Mouse (Mus musculus): Measurements from ENCODE around the gene Tbx2.

The Tbx2 gene

DNA sequence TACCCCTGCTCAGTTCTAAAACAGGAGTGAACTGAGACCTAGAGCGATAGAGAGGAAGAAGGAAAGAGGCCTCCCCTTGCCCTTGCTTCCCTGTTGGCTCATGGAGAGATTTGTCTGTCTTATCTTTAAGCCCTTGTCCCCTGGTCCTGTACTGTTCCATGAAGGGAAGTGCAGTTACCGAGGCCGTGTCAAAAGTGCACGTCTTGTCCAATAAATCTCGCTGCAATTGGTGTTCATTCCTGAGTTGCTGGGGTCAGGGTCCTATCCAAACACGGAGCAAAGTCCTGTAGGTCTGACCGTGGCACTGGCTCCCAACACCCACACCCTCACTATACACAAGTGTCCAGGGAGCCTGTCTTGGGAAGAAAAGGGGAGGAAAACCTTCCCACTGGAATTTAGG, 6.5 kb upstream of the Tbx2 start:
- DNase-seq (ENCODE audit: low read depth) = no peak

DNA sequence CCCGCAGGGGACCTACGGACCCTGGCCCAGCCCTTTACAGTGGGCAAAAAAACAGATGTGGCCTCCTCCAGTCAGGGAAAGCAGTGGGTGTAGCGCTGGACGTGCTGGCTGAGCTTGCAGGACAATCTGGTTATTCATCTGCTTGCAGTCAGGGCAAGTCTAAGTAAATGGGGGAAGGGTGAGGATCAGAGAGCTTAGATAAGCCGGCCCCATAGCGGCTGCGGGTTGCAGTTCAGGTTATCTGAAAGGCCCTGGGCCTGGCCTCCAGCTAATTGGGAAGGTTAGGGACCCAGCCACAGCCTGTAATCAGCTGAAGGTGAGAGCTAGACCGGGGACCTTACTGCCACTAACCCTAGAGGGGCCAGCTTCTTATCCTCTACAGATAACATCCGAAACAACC, 5.0 kb upstream of the Tbx2 start:
- no peak for DNase-seq (ENCODE audit: low read depth)

GRCm38 (mm10) chr11:85828691-85829519, 3.4 kb upstream of the Tbx2 start:
- no peak for DNase-seq (ENCODE audit: low read depth)

DNA sequence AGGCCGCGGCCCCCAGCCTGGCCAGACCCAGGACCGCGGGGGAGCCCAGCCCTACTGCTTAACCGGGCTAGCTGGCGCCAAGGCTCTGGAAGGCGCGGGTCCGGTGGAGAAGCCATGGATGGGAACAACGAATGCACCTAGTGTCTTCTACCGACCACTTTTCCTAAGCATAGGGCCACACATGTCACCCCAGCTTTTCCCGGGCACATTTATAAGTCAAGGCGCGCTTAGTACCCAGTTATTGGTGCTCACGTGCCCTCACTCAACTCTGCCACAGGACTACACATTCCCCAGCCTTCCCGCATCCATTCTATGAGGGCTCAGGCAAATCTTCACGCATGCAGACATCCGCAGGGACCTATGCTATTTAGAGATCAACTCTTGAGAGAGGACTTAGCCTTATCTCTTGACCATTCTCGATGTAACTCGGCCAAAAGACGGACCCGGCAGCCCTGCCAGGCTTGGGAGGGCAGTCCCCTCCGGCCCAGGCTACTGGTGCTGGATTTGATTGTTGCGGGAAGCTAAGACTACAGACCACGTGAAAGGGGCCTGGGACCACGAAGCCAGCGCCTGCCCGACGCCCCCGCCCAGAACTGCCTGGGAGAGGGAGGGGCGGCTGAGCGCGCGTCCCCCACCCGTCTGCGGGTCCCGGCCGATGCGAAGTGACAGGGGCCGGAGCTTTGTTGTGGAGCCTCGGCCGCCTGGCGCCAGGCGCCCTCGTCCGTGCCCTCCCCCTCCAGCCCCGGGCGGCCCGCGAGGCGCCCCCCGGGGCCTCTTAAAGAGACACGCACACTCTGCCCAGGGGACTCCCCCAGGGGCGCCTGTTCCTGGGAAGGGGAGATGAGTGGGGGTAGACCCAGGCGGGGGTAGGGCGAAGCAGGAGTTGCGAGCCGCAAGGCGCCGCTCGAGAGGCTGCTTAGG, 2.6 kb upstream of the Tbx2 start:
- DNase-seq (ENCODE audit: low read depth) = no peak

DNA sequence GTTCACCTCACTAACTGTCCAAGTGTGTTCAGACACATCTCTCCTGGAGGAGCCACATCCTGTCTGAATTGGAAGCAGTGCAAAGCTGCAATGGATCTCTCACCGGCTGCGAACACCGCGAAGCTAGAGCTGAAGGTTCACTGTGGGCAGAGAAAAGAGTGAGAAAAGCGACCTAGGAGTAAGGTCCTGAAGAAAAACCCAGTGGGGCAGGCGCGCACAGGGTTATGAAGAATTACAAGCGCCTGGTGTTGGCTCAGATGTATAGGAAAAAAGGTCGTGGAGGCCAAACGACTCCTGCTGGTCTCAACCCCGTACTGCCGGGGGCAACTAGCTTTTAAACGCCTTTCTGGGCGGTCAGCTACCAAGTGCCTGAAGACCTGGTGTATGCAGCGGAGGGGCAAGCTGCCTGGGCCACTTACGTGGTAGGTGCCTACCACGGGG, 1.4 kb upstream of the Tbx2 start:
- DNase-seq (ENCODE audit: low read depth) = no peak

DNA sequence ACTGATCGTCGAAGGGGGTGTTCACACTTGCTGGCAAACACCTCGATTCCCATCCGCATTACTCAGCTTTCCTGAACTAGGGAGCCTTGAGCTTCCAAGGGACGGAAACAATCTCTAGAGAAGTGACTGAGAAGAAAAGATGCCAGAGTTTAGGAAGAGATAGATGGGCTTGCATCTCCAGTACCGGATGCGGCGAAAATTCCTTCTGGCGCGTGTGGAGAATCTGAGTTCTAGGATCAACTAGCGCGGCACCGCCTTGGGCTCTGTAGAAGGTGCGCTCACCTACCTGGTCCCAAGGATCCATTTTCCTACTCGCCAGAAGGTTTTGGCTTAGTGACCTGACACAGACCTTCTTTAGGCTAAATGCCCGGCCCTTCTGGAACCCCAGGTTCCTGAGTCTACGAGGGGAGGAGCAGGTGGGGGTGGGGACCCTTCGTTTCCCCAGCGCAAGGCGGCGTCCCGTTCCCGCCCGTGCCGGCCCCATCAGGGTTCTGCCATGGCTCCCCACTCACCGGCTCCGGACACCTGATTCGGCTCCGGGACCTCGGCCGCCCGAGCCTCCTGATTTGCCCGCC, 608 bp upstream of the Tbx2 start:
- no peak for DNase-seq (ENCODE audit: low read depth)

DNA sequence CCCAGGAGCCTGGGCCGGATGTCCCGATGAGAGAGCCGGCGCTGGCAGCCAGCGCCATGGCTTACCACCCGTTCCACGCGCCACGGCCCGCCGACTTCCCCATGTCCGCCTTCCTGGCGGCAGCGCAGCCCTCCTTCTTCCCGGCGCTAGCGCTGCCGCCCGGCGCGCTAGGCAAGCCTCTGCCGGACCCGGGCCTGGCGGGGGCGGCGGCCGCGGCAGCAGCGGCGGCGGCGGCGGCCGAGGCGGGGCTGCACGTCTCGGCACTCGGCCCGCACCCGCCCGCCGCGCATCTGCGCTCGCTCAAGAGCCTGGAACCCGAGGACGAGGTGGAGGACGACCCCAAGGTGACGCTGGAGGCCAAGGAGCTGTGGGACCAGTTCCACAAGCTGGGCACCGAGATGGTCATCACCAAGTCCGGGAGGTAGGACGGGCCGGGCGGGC, 750 bp downstream of the Tbx2 start:
- no peak for DNase-seq (ENCODE audit: low read depth)

DNA sequence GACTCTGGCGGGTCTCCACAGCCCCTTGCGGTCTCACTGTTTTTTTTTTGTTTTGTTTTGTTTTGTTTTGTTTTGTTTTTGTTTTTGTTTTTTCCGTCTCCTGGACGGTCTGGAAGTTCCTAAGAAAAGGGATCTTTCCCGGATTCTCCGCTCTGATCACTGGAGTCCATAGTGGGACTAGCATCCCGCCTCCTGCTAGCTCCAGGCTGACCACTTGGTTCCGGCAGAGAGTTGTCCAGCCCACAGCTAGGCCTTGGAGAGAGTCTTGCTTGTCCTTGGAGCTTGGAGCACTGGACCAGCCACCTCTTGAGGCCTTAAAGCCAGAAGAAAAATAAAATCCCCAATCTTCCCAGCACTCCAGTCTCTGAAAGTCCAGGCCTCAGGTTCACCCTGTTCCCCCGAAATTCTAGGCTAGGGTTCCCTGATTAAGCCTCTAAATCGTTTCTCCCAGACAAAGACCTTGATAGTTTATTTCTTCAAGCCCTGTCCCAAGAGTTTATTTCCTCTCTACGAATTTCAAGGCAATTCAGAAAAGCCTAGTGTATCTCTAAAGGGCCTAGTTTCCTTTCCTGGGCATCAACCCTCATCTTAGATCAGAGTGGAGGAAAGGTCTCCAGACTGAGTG, 1.5 kb downstream of the Tbx2 start:
- DNase-seq (ENCODE audit: low read depth) = no peak

DNA sequence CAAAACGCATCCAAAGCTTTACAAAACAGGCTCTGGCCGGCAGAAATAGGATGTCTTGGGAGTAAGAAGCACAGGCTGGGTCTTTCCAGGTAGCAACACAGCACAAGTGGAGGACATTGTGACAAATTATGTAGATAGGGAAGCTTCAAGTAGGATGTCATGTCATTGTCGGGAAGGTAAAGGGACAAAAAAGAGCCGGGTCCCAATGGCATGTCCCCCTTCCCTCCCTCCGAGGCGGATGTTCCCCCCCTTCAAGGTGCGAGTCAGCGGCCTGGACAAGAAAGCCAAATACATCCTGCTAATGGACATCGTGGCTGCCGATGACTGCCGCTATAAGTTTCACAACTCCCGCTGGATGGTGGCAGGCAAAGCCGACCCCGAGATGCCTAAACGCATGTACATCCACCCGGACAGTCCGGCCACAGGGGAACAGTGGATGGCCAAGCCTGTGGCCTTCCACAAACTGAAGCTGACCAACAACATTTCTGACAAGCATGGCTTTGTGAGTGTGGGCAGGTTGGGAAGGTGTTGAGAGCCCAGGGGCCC, 2.1 kb downstream of the Tbx2 start:
- DNase-seq (ENCODE audit: low read depth) = no peak

DNA sequence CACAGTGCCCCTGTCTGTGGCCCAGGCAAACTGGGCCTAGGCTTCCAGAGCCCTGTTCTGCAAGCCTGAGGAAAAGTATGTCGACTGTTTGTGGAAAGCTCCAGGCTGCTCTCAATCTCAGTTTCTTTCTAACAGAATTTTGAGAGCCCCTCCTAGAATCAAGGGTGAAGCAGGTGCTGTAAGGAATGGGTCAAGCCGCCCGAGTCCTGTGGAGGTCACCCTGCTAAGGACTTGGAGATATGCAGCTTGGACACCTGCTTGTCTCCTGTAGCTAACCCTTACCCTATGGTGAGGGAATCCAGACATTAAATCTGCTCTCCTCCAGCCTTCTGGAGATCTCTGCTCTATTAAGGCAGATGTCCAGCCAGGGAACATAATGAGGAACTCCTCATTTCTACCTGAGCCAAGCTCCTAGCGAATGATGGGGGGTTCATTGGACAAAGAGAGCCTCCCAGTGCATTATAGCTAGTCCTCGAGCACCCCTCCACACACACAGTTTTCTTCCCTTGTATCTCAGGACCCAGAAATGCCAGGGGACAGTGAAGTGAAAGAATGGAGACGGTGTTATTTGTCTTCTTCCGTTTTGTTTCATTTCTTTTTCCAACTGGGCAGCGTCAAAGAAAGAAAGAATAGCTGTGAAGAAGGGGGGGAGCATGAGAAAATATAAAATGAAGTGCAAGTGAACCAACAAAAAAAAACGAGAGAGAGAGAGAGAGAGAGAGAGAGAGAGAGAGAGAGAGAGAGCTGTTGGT, 2.8 kb downstream of the Tbx2 start:
- no peak for DNase-seq (ENCODE audit: low read depth)

DNA sequence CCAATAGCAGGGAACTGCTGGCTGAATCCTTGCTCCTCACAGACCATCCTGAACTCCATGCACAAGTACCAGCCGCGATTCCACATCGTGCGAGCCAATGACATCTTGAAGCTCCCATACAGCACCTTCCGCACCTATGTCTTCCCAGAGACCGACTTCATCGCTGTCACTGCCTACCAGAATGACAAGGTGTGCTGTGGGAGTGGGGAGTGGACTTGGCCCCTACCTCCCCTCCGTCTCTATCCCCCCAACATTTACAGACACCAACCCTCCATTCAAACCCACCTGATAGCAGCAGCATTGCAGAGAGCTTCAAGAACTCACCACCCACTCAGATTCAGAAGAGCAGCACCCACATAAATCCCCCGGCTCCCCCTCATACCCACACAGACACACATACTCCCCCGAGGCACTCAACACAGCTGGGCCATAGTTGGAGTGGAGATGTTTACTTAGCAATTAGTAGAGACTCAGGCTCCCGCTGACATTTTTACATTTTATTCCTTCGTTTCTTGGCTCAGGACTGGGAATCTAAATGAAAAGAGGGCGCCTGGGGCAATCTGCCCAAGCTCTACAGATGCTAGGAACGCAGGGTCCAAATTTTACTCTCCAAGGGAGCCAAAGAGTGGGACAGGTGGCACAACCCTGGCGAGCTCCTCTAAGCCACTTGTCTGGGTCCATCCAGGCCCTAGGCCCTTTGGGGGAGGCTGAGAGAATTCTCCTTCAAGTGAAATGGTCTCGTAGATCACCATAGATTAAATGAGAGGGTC, 3.6 kb downstream of the Tbx2 start:
- DNase-seq (ENCODE audit: low read depth) = no peak

DNA sequence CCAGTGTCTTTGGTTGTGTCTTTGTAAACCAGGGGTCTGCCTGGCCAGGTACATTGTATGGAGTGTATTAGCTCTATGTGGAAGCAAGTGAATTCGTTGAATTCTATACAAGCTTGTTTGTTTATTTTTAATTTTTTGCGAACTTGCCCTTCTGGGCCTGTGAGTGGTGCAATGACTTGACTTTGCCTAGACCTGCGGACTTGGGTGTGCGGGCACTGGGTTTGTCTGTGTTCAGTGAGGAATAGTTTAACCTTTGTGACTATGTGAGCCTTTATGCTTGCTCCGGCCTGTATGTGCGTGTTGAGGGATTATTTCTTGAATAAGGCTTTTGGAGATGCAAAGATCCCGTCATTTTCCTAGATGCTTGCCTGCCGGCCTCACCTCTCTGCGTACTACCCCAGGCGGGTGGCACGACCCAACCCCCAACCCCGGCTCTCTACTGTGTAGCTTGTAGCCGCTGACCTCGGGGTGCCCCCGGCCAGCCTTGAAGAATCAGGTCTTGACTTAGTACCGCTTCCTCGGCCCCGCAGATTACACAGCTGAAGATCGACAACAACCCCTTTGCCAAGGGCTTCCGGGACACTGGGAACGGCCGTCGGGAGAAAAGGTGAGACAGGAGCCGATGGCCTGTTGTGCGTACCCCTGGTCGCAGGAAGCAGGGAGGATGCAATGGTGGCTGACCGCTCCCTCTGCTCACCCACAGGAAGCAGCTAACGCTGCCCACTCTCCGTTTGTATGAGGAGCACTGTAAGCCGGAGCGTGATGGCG, 4.4 kb downstream of the Tbx2 start:
- DNase-seq (ENCODE audit: low read depth) = no peak

GRCm38 (mm10) chr11:85837291-85837647, 4.9 kb downstream of the Tbx2 start:
- no peak for DNase-seq (ENCODE audit: low read depth)

- DNase-seq (ENCODE audit: low read depth) = no peak
Observed at GRCm38 (mm10) chr11:85837648-85838423, 5.5 kb downstream of the Tbx2 start.

GRCm38 (mm10) chr11:85838424-85839257, 6.3 kb downstream of the Tbx2 start:
- DNase-seq (ENCODE audit: low read depth) = no peak

DNA sequence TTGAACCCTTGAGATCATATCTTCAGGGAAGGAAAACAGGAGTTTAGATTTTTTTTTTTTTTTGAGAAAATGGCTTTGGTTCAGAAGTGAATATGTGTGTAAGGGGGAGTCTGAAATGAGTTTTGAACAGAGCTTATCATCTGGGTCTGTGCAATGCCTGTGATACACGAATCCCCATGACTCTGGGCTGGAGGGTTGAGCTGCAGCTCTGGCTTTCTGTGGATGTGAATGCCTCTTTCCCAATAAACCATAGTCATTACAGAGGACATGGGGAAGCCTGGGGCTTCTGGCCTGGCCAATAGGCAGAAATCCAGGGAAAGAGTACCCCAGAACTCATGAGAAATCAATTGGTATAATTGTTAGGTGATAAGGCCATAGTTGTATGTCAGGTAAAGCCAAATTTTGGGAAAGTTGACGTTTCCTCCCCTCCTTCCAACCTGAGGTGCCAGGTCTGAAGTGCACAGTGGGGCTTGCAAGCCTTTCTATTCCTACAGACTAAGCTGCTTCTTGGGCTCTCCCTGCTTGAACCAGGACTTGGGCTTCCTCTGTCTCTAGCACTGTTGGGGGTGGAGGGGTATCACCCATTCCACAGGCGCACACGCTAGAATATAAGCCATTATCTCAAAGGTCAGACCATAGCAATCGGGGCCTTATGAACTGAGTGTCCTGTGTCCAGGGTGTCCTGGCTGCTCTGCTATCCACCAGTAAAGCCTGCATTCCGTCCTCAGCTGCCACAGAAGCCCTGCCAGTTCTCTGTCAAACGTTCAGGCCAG, 7.1 kb downstream of the Tbx2 start:
- no peak for DNase-seq (ENCODE audit: low read depth)
